Mouse (Mus musculus): Measurements from ENCODE around the gene U2af1.

DNA sequence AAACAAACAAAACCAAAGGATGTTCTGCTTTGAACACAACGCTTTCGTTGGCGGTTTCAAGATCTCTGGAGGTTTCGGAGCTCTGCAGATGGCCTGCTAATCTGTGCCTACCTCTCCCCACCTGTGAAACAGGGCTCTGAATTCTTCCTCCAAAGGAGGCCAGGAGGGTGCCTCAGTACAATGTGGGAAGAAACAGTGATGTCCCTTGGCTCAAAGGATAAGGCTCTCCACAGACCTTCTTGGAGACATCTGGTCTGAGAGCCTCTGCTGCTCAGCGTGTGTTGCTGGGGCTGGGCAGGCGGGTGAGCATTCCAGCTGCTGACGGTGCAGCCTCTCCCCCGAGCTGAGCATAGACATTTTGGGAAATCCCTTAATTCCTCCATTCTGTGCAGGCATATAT, 18.8 kb upstream of the U2af1 start, which contains the start of gene Cryaa:
- TF ChIP-seq CTCF (IDR thresholded peaks at IDR 0.05; ENCODE audit: borderline replicate concordance, insufficient read depth, low read length) (no peak), POLR2A (IDR thresholded peaks at IDR 0.05; ENCODE audit: low read depth, low read length) (no peak)
